Mouse (Mus musculus) left cerebral cortex, adult 2 months (tissue): ENCODE data around the gene Mrc2. TPM values are rescaled to one million over a fixed set of nuclear protein-coding genes. Genes with fewer than 3 reads are reported as not detected.

Experiments used
- DNase-seq, 2 experiments: peaks; one replicate each; pipeline ENCODE4 v3.0.0; 2021 to 2022; ENCODE audit warnings: low spot score in 2 of 2, mixed read lengths in 1 of 2; ENCODE audit errors: extremely low spot score in 1 of 2
- H3K27ac ChIP-seq: fragments of 200-600 bp; 2 replicates; pipeline ENCODE4 v1.8.1; 2022
- H3K4me3 ChIP-seq: fragments of 200-600 bp; 2 replicates; pipeline ENCODE4 v1.8.1; 2022
- CTCF ChIP-seq: fragments of 200-600 bp; IDR thresholded peaks from 2 replicates; pipeline ENCODE4 v1.8.1; 2022; ENCODE audit warnings: antibody characterized with exemption, mild to moderate bottlenecking, moderate library complexity
- intact Hi-C: fragments of 180-260 bp; cut with DNase I; formaldehyde crosslinking; loops from one replicate; pipeline ENCODE4 v1.15.1; 2025
- total RNA-seq, 2 experiments: library from RNA; stranded (reverse); gene quantifications; 2 replicates each; pipeline ENCODE4 v1.2.3; 2021

Mrc2 gene
- total RNA-seq, 2 experiments from 2014 or later: 5.1 to 7.2 TPM

- intact Hi-C loops: no loop called here
- TF ChIP-seq CTCF: no peak
- Histone ChIP-seq H3K4me3 (no peak overlapping the region), H3K27ac (no peak overlapping the region; the same call in 1 of the 2 replicates)
- DNase-seq: no peak
These were observed 20.0 kb downstream of the Mrc2 start for GRCm38 (mm10) chr11:105312311-105312942.

DNA sequence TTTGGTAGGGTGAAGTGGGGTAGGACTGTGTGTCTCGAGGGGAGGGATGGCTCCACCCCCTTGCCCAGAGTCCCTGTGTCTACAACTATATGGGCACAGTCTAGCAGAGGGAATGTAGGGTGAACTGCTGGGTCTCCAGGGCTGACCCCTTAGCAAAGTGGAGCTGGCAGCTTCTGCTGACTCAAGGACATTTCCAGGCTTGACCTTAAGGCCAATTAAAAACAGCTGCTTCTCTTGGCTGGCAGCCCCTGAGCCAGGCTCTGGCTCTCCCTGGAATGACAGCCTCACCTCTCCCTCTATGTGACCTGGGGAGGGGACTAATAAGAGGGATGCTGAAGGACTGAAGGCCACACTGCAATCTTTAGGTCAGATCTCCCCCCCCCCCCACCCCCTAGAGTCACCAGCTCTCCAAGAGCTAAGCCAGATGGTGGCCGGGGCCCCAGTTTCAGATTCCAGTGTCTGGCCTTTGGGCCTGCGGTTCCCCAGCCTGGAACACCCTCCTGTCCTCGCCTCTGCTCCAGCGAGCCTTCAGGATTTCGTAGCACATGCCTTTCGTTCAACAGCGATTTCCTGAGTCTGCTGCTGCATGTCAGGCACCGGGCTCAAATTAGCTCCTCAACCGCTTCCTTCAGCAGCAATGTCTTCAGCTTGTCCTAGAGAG, 20.7 kb downstream of the Mrc2 start:
- no peak for DNase-seq
- intact Hi-C loops: no loop called here
- no peak for TF ChIP-seq CTCF
- no peak overlapping the region for H3K4me3 ChIP-seq
- peak overlapping the region; percentile 21 for H3K27ac ChIP-seq

DNA sequence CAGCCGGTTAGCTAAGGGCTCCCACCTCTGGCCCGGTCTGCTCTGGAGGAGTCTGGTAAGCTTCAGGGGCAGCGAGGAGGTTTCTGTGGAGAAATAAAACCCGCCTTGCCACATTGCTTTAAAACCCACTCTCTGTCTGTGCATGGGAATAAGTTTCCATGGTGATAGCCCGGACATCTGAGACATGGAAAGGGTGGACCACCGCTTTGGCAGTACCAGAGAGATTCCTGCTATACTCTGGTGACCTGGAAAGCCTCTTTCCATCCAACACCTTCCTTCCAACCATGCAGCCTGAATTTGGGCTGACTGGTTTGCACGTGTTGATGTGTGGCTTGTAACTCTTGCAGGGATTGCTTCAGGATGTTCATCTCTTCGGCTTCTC, 21.2 kb downstream of the Mrc2 start:
- DNase-seq: peak in 1 of 2 experiments; percentile 24
- TF ChIP-seq CTCF: no peak
- intact Hi-C loops: no loop called here
- no peak overlapping the region for H3K4me3 ChIP-seq
- H3K27ac ChIP-seq: peak overlapping the region; percentile 21; the same call in 1 of the 2 replicates

DNA sequence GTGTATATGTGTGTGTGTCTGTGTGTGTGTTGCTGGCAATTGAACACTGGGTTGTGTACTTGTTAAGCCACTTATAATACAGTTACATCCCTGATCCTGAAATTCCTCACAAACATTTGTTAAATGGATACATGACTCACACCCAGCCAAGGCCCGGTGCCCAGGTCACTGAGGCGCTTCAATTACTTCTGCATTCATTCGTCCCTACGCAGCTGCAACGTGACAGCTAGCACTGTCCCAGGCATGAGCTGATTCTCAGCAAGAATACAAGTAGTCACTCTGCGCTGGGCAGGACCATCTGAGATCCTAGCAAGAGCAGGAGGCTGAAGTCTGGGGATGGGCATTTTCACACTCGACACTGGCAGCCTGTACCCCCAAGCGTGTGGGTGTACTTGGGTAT, 22.9 kb downstream of the Mrc2 start:
- no peak overlapping the region for H3K27ac ChIP-seq
- no peak for DNase-seq
- intact Hi-C loops: no loop called here
- no peak for TF ChIP-seq CTCF
- H3K4me3 ChIP-seq: no peak overlapping the region

GRCm38 (mm10) chr11:105316121-105316520, 23.7 kb downstream of the Mrc2 start:
- H3K4me3 ChIP-seq: no peak overlapping the region
- DNase-seq: no peak
- TF ChIP-seq CTCF: no peak
- no peak overlapping the region for H3K27ac ChIP-seq
- intact Hi-C loops: no loop called here

- no peak for DNase-seq
- TF ChIP-seq CTCF: no peak
- intact Hi-C loops: no loop called here
- Histone ChIP-seq H3K4me3 (no peak overlapping the region), H3K27ac (no peak overlapping the region)
These were observed 25.3 kb downstream of the Mrc2 start for GRCm38 (mm10) chr11:105317769-105318168.

GRCm38 (mm10) chr11:105321090-105321489, 28.6 kb downstream of the Mrc2 start:
- intact Hi-C loops: no loop called here
- DNase-seq: no peak
- TF ChIP-seq CTCF: no peak
- Histone ChIP-seq H3K4me3 (no peak overlapping the region), H3K27ac (no peak overlapping the region)

DNA sequence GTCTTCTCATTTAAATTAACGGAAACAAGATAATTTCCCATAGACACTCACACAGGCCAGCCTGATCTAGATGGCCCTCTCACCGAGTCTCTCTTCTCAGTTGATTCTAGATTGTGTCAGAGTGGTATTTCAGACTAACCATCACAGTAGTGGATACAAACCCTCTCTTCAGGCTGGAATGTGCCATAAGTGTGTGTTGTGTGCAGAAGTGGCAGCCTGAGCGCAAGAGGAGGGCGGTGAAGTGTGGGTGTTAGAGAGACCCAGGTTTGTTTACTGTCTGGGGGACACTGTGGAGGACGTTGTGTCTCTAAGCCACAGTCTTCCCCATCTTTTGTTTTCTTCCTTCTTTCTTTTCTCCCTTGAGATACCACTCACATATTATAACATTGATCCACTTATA, 31.1 kb downstream of the Mrc2 start:
- no peak overlapping the region for H3K4me3 ChIP-seq
- intact Hi-C loops: no loop called here
- no peak for DNase-seq
- no peak overlapping the region for H3K27ac ChIP-seq
- no peak for TF ChIP-seq CTCF

DNA sequence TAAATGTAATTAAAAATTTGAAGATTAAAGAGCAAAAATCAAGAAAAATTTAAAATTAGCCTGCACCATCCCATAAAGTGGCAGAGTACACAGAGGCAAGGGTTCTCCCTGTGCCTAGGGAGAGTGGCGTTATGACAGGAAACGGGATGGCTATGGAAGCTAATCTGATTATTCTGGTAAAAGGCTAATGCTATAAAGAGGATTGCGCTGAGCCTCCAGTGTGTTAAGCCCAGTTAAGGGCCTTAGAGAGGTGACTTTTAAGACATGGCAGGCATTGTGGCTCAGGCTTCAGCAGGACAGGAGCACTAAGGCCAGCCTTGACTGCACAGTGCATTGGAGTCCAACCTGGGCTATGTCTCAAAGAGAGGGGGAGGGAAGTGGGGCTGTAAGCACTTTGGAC, 34.7 kb downstream of the Mrc2 start:
- Histone ChIP-seq H3K4me3 (no peak overlapping the region), H3K27ac (no peak overlapping the region)
- no peak for DNase-seq
- no peak for TF ChIP-seq CTCF
- intact Hi-C loops: no loop called here

- intact Hi-C loops: no loop called here
- no peak overlapping the region for H3K4me3 ChIP-seq
- H3K27ac ChIP-seq: no peak overlapping the region
- no peak for TF ChIP-seq CTCF
- DNase-seq: no peak
These were observed 37.5 kb downstream of the Mrc2 start for GRCm38 (mm10) chr11:105329962-105330361.

DNA sequence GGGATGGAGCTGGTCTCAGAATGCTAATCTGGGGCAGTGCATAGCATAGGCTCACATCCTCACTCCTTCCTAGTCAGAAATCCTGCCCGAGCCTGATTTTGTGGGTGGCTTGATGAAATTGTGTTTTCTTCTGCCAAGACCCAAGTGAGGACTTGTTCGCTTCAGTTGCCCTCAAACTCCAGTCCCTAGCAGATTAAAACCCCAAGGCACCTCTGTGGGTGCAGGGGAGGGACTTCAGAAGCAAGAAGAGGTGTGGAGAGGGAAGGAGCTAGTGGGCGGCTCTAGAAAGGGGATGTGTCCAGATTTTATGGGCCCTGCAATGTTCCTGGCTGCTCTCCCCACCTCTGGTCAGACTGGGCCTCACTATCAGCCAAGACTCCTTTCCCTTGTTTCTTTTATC, 38.7 kb downstream of the Mrc2 start:
- Histone ChIP-seq H3K4me3 (no peak overlapping the region), H3K27ac (no peak overlapping the region)
- intact Hi-C loops: no loop called here
- no peak for TF ChIP-seq CTCF
- no peak for DNase-seq

DNA sequence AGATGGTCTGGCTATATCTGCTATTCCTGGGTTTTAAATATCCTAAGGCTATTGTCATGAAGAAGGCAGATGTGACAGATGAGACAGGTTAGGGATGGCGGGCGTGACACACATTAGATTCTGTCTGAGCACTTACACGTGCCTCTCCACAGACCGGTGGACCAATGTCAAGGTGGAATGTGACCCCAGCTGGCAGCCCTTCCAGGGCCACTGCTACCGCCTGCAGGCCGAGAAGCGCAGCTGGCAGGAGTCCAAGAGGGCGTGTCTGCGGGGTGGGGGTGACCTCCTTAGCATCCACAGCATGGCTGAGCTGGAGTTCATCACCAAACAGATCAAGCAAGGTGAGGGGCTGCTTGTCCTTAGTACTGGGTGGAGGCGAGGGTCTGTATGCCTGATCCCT, 39.3 kb downstream of the Mrc2 start:
- intact Hi-C loops: no loop called here
- H3K27ac ChIP-seq: no peak overlapping the region
- DNase-seq: no peak
- no peak for TF ChIP-seq CTCF
- no peak overlapping the region for H3K4me3 ChIP-seq

DNA sequence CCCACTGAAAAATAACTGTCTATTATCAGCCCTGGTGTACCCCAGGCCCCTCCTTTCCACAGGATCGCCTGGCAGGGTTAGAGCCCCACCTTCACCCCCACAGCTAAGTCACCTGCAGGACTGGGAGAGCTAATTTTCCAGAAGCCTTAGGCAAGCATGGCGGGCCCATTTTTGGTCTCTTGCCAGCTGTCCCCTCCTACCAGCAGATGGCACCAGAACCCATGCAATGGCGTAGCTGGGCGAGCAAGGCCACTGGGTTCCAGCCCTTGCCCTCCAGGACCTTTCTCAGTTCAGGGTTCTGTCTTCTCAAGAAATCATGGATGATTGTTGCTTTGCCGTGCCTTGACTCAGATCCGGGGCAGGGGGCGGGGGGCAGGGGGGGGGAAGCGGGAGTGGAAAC, 40.0 kb downstream of the Mrc2 start:
- intact Hi-C loops: no loop called here
- TF ChIP-seq CTCF: peak; percentile 63
- peak; percentile 55 to 74 for DNase-seq
- H3K27ac ChIP-seq: no peak overlapping the region
- no peak overlapping the region for H3K4me3 ChIP-seq
